Mouse (Mus musculus) embryo, embryonic 10 days (tissue): ENCODE results near the gene Rnls.
"Not testable (repeated sequence)": the region's sequence is repeated elsewhere in the genome, so short reads cannot be mapped to it uniquely, and the experiment has no call there.

ENCODE experiments used
- DNase-seq: peaks from one replicate; pipeline ENCODE4 v3.0.0-alpha.2; 2015; ENCODE audit warnings: low spot score

Gene Rnls

DNA sequence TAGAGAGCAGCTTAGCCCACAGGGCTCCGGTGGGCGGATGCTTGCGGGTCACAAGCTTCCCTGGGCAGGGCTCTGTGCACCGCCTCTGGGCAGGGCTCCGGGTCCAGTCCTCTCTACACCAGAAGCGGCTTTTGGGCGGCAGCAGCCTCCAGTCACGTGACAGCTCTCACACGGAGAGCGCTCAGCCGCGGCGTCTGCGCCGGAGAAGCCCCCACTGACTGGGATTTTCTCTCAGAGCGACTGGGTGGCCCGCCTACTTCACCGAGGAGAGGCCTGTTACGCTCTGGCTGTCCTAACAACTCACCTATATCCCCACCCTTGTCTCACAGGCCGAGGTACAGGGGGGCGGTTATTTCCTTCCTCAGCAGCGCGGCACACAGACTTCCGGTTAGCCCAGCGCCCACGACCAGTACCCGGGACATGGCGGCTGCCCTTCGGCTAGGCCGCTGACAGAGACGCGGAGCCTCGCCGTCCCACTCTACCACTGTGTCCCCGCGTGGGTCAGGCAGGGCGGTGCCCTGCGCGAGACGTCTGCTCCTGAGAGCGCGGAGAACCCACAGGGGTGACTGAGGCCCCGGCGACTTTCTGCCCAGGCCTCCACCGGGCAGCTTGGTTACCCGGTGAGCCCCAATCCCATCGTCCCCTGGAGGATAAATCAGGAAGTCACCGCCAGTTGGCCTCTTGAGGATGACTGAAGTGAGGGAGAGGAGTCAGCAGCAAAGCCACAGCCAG lies at the start of gene Rnls:
Gene Rnls (minus strand): TSS at position 645 of the 732 bp plus-strand sequence.
- peak; percentile 91 for DNase-seq

DNA sequence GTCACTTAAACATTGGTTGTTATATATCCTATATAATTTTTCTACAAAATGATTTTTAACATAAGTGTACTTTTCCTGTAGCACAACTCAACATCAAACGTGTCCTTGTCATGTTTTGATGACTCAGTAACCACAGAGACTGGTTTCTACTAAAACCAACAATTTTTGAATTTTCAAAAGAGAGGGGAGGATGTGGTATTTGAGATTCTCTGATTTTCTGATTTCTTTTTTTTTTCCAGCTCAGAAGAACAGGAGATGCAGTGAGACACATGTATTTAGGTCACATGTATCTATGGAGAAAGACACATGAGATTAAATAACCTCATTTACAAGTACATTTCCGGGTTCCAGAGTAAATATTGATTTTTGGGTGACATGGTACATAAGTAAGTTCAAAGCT lies 37.4 kb upstream of the Rnls start:
- DNase-seq, result no peak

DNA sequence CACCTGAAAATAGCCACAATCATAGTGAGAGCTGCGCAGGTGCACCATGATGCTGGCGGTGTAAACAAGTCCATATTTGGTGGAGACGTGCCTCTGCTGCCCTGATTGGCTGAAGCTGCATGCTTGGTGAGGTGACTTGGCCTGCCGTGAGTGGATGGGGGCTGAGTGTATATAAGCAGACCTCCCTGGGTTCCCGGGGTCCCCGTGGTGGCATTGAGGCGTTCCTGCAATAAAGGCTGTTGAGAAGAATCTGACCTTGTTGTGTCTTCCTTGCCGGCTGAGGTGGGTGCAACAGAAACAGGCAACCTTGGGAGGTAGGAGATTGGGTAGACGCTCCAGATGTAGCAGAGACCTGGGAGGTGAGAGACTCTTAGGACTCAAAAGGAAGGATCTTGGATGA lies 27.3 kb upstream of the Rnls start:
- not testable (repeated sequence) for DNase-seq

DNA sequence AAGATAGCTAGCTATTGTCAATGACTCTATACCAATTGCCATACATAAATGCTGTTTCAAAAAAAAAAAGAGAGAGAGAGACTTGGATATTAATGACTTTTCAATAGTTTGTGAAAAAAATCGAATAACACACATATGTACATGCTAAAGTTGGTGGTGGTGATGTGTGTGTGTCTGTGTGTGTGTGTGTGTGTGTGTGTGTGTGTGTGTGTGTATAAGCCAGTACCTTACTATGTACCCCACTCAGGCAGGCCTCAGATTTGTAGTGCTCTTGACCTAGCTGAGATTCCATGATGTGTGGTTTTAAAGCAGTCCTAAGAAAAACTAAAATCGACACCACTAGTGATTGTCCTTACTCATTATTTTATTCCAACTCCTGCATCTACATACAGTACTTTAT lies 11.3 kb downstream of the Rnls start:
- no peak for DNase-seq

DNA sequence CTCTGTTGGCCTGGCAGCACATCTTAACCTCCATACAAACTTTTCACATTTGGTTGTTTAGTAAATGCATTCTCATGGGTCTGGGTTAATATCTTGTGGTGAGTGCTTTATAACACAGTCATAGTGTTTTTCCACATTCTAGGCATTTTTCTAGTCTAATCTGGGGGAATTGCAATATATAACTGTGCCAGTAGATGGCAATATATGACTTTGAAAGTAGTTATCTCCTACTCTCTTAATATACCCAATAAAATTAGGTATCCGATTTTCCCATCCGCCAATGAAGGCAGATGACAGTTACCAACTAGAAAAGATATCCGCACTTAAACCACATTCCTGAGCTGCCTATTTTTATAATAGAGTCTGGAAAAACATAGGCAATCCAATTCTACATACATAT lies 11.7 kb downstream of the Rnls start:
- DNase-seq, result peak; percentile 54

DNA sequence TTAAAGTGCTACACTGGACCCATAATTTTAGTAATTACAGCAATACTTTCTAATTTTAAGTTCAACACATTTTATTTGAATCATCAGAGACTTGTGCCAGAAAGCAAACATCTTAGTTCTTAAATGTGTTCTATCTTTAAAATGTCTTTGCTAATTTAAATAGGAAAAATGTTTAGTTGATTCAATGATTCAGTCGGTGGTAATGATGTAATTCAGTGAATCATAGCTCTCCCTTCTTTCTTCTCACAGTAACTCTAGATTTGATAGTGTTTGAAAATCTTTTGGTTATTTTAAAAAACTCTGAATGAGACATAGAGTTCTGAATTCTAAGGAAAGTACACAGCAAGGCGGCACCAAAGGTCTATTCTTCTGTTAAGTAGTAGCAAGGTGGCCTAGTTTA lies 23.3 kb downstream of the Rnls start:
- no peak for DNase-seq

DNA sequence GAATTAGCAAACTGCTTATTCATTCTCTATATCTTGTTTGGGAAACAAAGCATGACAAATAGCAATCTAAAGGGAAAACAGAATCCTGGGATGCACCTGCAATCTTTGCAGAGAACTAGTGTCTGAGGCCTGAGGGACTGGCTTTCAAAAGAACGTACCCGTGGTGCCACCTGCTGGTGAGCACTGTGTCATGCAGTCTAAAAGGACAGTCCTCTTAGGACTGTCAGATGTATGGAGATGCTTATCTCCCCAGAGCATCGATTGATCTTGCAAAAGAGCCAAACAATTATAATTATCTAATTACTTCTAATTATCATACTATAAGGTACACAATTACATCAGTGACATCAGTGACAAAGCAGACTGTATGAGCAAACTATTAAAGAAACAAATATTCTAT lies 25.4 kb downstream of the Rnls start:
- peak; percentile 85 for DNase-seq

DNA sequence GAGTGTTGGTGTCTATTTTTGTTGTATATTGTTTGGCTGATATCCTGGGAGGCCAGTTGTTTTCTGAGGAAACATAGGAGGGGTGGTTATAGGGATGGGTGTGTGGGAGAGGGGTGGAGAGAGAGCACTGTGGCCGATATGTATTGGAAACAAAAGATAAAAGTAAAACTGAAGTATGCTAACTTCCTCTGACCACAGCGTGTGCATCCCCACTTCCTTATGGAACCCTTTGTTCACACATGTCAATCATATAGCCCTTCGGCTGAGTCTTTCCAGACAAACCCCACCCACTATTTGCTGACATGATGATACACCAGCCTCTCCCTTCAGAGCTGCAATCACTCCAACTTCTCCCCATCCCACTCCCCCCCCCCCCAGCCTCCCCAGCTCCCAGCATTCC lies 35.1 kb downstream of the Rnls start:
- no peak for DNase-seq

DNA sequence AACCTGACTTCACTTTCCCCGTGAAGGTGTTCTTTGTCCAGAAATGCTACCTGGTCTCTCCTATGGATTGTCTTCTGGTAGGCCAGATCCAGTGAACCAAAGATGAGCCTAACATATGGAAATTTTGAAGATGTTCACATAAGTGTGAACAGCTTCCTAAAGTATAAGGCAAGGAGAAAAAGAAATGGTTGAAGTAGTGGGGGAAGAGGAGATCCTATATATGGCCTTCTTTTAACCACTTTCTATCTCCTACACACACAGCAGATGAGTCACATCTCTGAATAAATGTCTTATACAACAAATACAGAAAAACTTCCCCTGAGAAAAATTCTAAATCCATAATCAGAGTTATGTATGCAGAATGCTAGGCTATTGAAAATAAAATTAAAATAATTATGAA lies 52.0 kb downstream of the Rnls start:
- no peak for DNase-seq

DNA sequence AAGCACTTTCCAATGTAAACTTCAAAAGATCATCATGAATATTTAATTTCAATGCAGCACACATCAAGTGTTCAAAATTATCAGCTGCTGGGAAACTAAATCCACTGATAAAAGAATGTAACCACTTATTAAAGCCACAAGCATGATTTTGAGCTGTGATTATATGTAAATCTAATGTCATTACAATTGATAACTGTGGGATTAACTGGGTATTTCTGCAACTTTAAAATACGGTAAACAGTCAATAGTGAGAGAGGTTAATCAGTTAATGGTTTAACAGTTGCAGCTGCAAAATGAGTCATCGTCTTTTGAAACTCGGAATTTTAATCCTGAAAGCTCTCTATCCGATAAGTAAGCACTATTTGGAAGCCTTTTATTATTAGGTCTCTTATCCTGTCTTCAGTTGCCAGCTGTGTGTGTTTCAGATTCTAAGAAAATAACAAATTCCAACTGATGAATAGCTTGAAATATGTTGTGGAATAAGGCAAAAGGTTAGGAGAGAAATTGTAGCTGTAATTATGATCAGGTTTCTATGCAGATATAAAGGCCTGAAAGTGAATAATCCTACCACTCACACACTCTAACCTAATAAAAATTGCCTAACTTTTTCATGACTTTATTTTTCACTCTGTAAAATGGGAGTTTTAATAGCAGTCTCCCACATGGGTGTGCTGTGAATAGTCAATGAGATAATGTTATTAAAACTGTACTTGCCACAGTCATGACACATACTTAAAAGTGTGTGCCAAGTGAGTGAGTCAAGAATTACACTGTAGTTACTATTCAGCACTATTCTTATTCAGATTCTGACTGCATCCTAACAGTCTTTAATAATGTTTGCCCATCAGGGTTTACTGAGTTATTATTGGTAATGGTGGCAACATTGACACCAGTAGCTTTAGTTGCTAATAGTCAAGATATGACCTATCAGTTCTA lies 65.1 kb downstream of the Rnls start:
- no peak for DNase-seq

DNA sequence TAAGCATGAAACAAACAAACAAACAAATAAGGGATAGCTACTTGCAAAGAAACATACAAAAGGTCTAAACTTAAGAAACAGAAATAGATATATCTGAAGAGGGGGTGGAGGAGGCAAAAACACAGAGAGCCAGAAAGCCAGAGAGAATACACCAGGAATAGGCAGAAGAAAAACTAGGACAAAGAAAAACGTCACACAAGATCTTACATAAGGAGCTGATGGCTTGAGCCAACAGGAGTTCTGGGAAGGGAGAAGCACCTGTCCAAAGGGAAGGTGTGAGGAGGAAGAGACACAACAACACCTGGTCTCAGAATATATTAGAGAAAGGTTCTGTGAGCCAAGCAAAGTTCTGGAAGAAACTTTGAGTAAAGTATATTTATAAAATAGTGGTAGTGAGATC lies 73.3 kb downstream of the Rnls start:
- no peak for DNase-seq

DNA sequence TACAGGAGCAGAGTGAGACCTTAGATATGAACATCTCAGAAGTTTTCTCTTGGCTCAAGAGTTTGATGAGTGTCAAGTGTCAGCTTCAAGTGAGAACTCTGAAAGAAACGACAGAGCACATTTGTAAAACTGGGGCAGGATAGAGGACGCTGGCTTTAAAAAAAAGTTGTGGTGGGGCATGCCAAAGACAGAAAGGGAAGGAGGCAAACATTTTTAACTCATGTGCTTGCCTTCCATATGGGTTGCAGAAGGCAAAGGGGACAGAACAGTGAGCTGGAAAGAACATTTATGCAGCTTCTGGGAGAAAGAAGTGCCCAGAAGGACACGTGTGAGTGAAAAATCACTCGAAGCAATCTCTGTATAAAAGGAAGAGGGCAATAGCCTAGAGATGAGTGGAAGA lies 75.0 kb downstream of the Rnls start:
- DNase-seq, result no peak

DNA sequence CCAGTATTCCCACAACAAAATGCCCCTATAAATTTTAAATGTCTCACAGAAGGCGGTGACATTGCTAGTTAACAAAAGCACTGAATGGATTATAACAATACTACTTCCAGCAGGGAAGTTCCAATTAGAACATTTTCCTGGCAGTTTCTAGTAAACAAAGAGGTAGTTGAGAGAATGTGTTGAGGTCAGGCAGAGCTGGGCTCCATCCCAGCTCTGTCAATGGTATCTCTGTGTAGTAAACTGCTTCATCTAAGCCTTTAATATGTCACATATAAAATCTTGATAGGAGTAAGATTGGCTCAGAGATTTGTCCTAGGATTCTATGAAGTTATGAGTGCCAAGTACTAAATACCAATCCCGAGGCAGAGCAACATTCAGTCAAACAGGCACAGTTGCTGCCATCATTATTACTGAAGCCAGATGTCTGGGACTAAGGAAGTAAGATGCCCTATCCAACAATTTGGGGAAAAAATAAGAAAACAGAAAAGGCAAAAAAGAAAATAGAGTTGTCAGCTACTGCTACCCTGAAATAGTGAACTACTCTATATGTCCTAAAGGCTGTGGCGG lies 92.3 kb downstream of the Rnls start:
- DNase-seq, result no peak

DNA sequence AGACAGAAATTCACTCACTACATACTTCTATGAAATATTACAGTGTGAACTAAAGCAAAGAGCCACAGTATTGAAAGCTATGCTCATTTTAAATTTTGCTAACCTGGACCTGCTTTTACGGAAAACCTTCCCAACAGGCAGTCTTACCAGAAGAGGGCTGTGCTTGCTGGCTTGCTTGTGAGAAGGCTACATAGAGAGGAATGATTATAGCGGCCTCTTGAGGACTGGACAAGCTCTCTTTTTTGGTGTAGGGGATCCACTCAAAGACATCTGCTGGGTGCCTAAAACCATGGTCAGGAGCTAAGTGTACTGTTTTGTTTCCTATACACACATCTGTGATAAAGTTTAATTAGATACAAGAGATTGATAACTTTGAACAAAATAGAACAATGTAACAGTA lies 95.8 kb downstream of the Rnls start:
- DNase-seq, result peak; percentile 20

DNA sequence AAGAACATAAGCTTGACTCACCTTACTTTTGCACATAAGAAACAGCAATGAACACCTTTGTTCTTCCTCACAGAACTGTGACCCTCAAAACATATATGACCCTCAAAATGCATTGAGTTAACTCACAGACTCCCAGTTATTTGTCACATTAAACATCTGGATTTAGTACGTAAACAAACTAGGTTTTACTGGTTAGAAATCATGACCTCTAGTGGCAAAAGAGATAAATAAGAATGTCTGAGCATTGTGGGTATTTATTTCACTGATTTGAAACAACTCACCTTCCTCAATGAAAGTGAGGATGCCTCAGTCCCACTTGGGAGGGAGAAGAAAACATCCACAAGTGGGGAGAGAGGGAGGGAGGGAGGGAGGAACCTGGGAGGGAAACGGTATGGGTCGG lies 109.1 kb downstream of the Rnls start:
- no peak for DNase-seq

DNA sequence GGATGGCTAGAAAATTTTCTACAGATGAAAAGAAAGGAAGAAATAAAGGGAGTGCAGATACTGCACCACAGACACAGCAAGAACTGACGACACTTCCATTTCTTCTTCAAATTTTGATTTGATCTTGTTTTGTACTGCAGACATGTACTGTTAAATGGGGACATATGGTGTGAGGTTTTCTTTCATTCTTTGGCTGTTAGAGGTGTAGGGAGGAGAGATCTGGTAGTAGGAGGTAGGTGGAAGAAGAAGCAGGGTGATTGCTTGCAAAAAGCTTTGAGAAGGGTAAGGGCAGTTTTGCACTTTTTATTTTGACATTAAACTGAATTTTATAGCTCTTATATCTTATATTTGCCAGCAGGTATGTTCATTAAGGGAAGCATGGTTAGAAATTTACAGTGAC lies 115.7 kb downstream of the Rnls start:
- DNase-seq, result no peak

DNA sequence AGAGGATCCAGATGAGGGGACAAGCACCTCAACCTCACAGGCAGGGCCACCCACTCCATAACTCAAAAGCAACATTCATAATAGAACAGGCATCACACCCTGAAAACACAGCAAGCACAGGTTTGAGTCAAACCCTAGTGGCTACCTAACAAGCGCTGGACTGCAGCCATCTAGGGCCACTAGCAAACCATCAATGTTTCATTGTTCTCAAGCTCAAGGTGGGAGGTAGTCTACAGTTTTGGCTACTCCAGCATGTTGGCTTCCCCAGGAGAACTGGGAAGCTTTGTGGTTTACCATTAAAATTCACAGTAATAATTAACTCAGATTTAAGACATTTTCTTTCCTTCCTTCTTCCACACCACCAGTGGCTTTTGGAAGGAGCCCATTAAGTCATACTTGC lies 118.4 kb downstream of the Rnls start:
- DNase-seq, result no peak

DNA sequence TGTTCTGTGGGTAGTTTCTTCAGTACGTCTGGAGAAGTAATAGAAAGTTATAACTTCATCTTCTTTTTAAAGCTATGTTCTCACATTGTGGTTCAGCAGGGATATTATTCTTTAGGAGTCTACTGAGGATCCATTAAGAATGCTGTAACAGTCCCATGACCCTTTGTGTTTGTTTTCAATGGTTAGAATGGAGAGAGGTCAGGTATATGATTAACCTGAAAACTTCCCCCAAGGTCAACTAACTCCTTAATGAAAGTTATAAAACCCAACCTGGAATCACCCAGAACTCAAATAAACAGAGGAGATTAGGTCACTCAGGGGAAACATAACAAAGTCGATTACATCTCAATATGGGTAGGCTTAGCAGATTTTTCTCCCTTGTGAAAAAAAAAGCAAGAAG lies 120.5 kb downstream of the Rnls start:
- no peak for DNase-seq

DNA sequence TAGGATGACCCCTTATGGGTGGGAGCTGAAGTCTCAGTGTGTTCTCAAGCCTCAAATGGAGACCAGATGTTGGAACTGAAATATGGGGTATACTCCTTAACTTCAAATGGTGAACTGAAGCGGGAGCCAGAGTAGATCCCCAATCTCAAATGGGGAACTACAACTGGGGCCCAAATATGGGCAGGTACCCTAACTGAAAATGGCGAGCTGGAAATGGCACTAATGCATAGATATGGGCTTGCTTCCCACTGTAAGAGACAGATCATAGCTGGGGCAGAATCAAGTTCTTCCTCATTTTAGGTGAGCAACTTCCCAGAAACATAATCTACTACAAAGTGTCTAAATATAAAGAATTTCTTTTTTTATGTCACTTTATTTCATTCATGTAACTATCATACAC lies 121.9 kb downstream of the Rnls start:
- peak; percentile 18 for DNase-seq

DNA sequence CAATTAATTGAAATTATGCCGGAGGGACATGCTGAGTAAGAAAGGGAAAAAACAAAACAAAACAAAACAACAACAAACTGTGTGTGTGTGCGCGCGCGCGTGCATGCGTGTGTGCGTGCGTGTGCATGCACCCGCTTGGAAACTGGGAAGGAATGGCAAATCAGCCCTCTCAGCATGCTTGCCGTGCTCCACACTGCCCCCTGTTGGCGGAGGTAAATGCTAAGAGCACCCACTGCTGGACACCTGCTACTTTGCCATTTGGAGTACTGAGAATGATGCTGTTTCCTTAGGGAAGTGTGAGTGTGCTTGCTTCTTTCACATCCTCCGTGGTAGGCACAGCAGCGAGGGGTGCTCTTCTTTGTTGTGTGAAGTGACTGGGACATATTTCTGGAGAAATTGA lies 124.1 kb downstream of the Rnls start:
- DNase-seq, result peak; percentile 16

DNA sequence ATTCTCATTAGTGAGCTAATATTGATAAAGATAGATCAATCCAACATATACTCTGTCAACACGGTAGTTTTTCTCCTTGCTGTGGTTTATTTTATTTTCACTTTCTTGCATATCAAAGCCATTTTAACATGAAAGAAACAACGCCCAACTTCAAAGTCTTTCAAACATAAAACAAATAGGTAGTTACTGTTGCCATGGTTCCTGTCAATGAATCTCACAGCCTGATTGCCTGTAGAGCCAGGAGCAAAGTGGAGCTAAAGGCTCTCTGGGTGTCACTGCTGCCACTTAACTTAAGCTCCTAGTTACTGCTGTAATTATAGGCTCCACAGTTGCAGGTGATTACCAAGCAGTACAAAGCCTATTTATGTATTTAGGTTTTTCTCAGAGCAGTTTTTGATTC lies 126.8 kb downstream of the Rnls start:
- DNase-seq, result no peak

DNA sequence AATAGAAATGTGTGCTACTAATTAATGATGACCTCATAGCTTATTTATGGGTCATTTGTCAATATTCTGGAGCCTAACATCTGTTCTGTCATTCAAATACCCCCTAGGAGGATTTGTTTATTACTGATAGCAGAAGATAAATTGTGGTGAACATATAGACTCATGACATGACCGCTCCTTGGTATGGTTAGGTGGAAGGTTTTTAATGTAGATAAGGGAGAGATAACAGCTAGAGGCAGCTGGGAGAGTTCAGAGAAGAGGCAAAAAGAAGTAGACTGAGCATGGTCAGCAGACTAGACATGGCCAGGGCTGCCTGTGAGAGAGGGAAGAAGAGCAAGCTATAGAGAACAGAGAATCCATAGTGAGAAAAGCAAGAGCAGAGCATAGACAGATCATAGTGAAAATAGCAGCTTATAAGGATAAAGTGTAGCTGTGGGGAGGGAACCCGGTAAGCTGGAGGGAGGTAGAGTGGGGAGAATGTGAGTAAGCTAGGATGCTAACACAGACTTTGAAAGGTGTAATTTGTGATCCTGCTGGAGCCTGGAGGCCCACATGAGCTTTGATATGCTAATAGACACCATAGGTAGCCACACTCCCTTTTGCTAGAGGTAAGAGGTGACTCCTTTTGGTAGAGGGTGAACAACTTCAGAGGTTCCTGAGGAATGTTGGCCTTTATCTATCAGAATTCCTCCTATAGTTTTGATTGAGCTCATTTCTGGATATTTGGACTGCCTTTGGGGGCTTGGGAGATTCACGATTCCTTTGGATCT lies 127.7 kb downstream of the Rnls start:
- no peak for DNase-seq
